Mouse (Mus musculus): ENCODE measurements around the gene Nfya. TPM values are rescaled to one million over a fixed set of nuclear protein-coding genes. Genes with fewer than 3 reads are reported as not detected.

Nfya gene
- polyA plus RNA-seq, 1 experiment from 2014 or later = 19.7 TPM

DNA sequence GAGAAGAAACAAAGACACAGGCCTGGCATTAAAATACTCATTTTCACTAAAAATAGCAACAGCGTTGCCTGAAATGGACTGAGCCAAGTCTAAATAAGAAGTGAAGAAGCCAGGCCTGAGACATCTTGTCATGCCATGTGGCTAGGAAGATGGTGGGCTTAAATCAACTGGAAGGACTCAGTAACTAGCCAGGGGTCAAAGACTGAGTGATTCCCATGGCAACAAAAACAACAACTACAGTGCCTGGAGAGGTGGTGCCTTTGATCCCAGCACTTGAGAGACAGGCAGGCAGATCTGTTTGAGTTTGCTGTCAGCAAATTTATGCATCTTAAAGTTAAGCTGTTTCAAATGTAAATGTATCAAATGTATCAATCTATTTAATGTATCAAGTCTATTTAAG, 69.4 kb downstream of the Nfya start:
- Histone ChIP-seq H3K4me2 (no peak overlapping the region), H3K36me3 (no peaks in the 10 kb centered on the region), H3K9ac (replicated peaks) (no peak overlapping the region), H3K4me1 (replicated peaks) (no peaks in the 10 kb centered on the region), H3K27ac (no peak overlapping the region), H3K9me3 (no peaks in the 10 kb centered on the region), H3K4me3 (replicated peaks) (no peak overlapping the region), H3K27me3 (no peaks in the 10 kb centered on the region)
- ATAC-seq (ENCODE audit: insufficient number of reproducible peaks, insufficient read depth, low FRiP score, low TSS enrichment, low read depth) = no peak
- 97% methylated on average over 1 of the region's 1 CpGs for WGBS

Other genes starting within 250 kb of the Nfya start
- gene A530064D06Rik, start 242.6 kb downstream of the Nfya start, polyA plus RNA-seq (2016; fragmentation: Nextera tagmentation; extraction: Ambion mirVana) = not detected in 2 replicates
- gene Trem1, start 177.1 kb downstream of the Nfya start, polyA plus RNA-seq (2016; fragmentation: Nextera tagmentation; extraction: Ambion mirVana) = 0.13 TPM in 1 of 2 replicates, not detected in the other
- gene Trem3, start 162.1 kb downstream of the Nfya start, polyA plus RNA-seq (2016; fragmentation: Nextera tagmentation; extraction: Ambion mirVana) = not detected in 2 replicates
- not detected in 2 replicates for gene Treml4, start 145.6 kb downstream of the Nfya start, polyA plus RNA-seq (2016; fragmentation: Nextera tagmentation; extraction: Ambion mirVana)
- gene Treml2, start 110.4 kb downstream of the Nfya start, polyA plus RNA-seq (2016; fragmentation: Nextera tagmentation; extraction: Ambion mirVana) = 0.10 and 0.58 TPM in 2 replicates
- 0.10 TPM in 1 of 2 replicates, not detected in the other for gene B430306N03Rik, start 93.8 kb downstream of the Nfya start, polyA plus RNA-seq (2016; fragmentation: Nextera tagmentation; extraction: Ambion mirVana)
- 1.9 and 2.0 TPM in 2 replicates for gene Trem2, start 63.5 kb downstream of the Nfya start, polyA plus RNA-seq (2016; fragmentation: Nextera tagmentation; extraction: Ambion mirVana)
- 2.0 and 2.3 TPM in 2 replicates for gene Treml1, start 50.0 kb downstream of the Nfya start, polyA plus RNA-seq (2016; fragmentation: Nextera tagmentation; extraction: Ambion mirVana)
- 59.5 and 61.4 TPM in 2 replicates for gene Oard1, start 108 bp upstream of the Nfya start, polyA plus RNA-seq (2016; fragmentation: Nextera tagmentation; extraction: Ambion mirVana)
- 8.1 and 8.2 TPM in 2 replicates for gene Apobec2, start 23.0 kb upstream of the Nfya start, polyA plus RNA-seq (2016; fragmentation: Nextera tagmentation; extraction: Ambion mirVana)
- 2.1 and 3.0 TPM in 2 replicates for gene Tspo2, start 41.6 kb upstream of the Nfya start, polyA plus RNA-seq (2016; fragmentation: Nextera tagmentation; extraction: Ambion mirVana)
- gene Unc5cl, start 45.0 kb upstream of the Nfya start, polyA plus RNA-seq (2016; fragmentation: Nextera tagmentation; extraction: Ambion mirVana) = 0.12 and 0.28 TPM in 2 replicates

Data from limb, embryonic 12.5 days (tissue).